Mouse (Mus musculus) MN1 (cell line): Measurements from ENCODE around the gene Xpo5.

Experiments used
- DNase-seq: peaks from one replicate; pipeline ENCODE4 v3.0.0-alpha.2; 2016; ENCODE audit warnings: low spot score

The Xpo5 gene

DNA sequence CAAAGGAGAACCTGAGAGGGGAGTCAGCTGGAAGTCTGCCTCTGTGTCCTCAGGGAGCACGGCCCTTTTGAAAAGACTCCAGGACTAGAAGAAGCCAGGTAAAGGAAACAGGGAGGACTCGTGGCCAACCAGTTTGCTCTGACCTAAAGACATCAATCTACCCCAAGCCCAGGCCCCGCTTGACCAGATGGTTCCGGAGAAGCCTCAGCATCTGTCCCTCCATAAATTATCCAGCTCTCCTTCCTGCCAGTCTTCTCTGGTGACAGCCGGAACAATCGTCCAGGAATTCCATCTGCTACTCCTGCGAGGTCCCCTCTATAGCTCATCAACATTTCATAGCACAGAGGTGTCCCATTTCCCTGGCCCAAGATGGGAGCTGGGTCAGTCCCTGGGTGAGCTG lies 82.1 kb downstream of the Xpo5 start:
- no peak for DNase-seq

- no peak for DNase-seq
These were observed 82.8 kb downstream of the Xpo5 start for GRCm38 (mm10) chr17:46285407-46285806.

DNA sequence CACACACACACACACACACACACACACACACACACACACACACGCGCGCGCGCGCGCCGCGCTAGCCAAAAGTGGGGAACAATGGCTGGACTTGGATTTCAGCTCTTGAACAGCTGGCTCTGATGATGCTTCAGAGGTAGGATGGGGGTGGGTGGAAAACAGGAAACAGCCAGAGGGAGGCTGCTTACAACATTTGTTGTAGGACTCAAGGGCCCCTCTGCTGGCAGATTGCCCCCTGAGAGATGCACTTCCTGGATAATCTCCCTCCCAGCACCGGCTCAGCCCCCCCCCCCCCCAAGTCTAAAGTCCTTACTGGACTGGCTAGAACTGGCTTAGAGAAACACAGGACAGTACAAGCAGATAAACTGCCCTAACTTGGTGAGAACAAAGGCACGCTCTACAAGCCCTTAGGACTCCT lies 85.1 kb downstream of the Xpo5 start:
- peak; percentile 62 for DNase-seq
